Mouse (Mus musculus) kidney, postnatal 10 days (tissue): Measurements from ENCODE around the gene Phactr1.

Experiments used
- DNase-seq: peaks from one replicate; pipeline ENCODE4 v3.0.0; 2021; ENCODE audit warnings: mixed read lengths

The Phactr1 gene

GRCm38 (mm10) chr13:43055136-43055535 lies 374.7 kb downstream of the Phactr1 start:
- no peak for DNase-seq

GRCm38 (mm10) chr13:43057104-43057503 lies 376.7 kb downstream of the Phactr1 start:
- DNase-seq = no peak

- DNase-seq = no peak
Measured at GRCm38 (mm10) chr13:43063355-43063754, 382.9 kb downstream of the Phactr1 start.

GRCm38 (mm10) chr13:43068716-43069265 lies 388.4 kb downstream of the Phactr1 start:
- DNase-seq = no peak

- no peak for DNase-seq
Measured at GRCm38 (mm10) chr13:43070496-43070895, 390.1 kb downstream of the Phactr1 start.

- no peak for DNase-seq
Measured at GRCm38 (mm10) chr13:43070971-43071370, 390.5 kb downstream of the Phactr1 start.

GRCm38 (mm10) chr13:43075456-43075855 lies 395.0 kb downstream of the Phactr1 start:
- no peak for DNase-seq

- no peak for DNase-seq
Measured at GRCm38 (mm10) chr13:43077485-43077884, 397.1 kb downstream of the Phactr1 start.

- DNase-seq = no peak
Measured at GRCm38 (mm10) chr13:43085226-43085625, 404.8 kb downstream of the Phactr1 start.

GRCm38 (mm10) chr13:43094365-43094764 lies 413.9 kb downstream of the Phactr1 start:
- DNase-seq = peak; percentile 67

GRCm38 (mm10) chr13:43102943-43103342 lies 422.5 kb downstream of the Phactr1 start:
- DNase-seq = no peak

- no peak for DNase-seq
Measured at GRCm38 (mm10) chr13:43104496-43104895, 424.1 kb downstream of the Phactr1 start.

- no peak for DNase-seq
Measured at GRCm38 (mm10) chr13:43112280-43112679, 431.9 kb downstream of the Phactr1 start.

- no peak for DNase-seq
Measured at GRCm38 (mm10) chr13:43112707-43113106, 432.3 kb downstream of the Phactr1 start.

GRCm38 (mm10) chr13:43113141-43113540 lies 432.7 kb downstream of the Phactr1 start:
- DNase-seq = no peak

- peak; percentile 28 for DNase-seq
Measured at GRCm38 (mm10) chr13:43122306-43123070, 442.1 kb downstream of the Phactr1 start.

- DNase-seq = no peak
Measured at GRCm38 (mm10) chr13:43123895-43124682, 443.7 kb downstream of the Phactr1 start.

GRCm38 (mm10) chr13:43124683-43125074 lies 444.3 kb downstream of the Phactr1 start:
- DNase-seq = no peak

GRCm38 (mm10) chr13:43130161-43130560 lies 449.7 kb downstream of the Phactr1 start:
- DNase-seq = no peak

- DNase-seq = peak; percentile 63
Measured at GRCm38 (mm10) chr13:43131741-43132191, 451.3 kb downstream of the Phactr1 start.

GRCm38 (mm10) chr13:43132859-43133258 lies 452.4 kb downstream of the Phactr1 start:
- DNase-seq = peak; percentile 64

- no peak for DNase-seq
Measured at GRCm38 (mm10) chr13:43133400-43133799, 453.0 kb downstream of the Phactr1 start.

- no peak for DNase-seq
Measured at GRCm38 (mm10) chr13:43134468-43134867, 454.0 kb downstream of the Phactr1 start.
